Mouse (Mus musculus): Measurements from ENCODE around the gene Ostc.

GRCm38 (mm10) chr3:130722733-130723478, 13.7 kb upstream of the Ostc start:
- TF ChIP-seq CTCF (IDR thresholded peaks at IDR 0.05; ENCODE audit: low read depth), result no peak
- TF ChIP-seq EP300 (IDR thresholded peaks at IDR 0.05; ENCODE audit: low read depth), result no peak

All from heart, postnatal 0 days (tissue).